Mouse (Mus musculus) brain, embryonic 14.5 days (tissue): ENCODE results near the gene Chst4. TPM values are rescaled to one million over a fixed set of nuclear protein-coding genes. Genes with fewer than 3 reads are reported as not detected.
A peak's percentile ranks its signal among the peaks of the same experiment; 100 is the strongest.

Experiments
- DNase-seq: peaks from one replicate; pipeline ENCODE4 v3.0.0-alpha.2; 2011; ENCODE audit warnings: low read depth
- CTCF ChIP-seq: fragments of 200-500 bp; IDR thresholded peaks from 2 replicates; pipeline ENCODE4 v1.5.1; 2012; ENCODE audit warnings: inconsistent platforms, mild to moderate bottlenecking, moderate library complexity, borderline replicate concordance; ENCODE audit not compliant: insufficient read depth, insufficient read length; ENCODE audit errors: extremely low read depth
- POLR2A ChIP-seq: fragments of 200-500 bp; IDR thresholded peaks from 2 replicates; pipeline ENCODE4 v1.6.1; 2012; ENCODE audit warnings: mild to moderate bottlenecking, inconsistent platforms, borderline replicate concordance; ENCODE audit not compliant: poor library complexity, insufficient read depth, insufficient read length, severe bottlenecking; ENCODE audit errors: extremely low read depth
- polyA plus RNA-seq: library from polyadenylated mRNA; depleted of rRNA; stranded (reverse); fragments of >200 nt; gene quantifications from 2 replicates; pipeline ENCODE4 v1.2.3, GENCODE M21; 2012

Gene Chst4
- polyA plus RNA-seq, 1 experiment: not detected

GRCm38 (mm10) chr8:110040509-110040908, 969 bp upstream of the Chst4 start:
- no peak for DNase-seq
- no peak for TF ChIP-seq CTCF
- TF ChIP-seq POLR2A: no peak

GRCm38 (mm10) chr8:110039216-110039615, 324 bp downstream of the Chst4 start:
- no peak for DNase-seq
- no peak for TF ChIP-seq CTCF
- TF ChIP-seq POLR2A: no peak

DNA sequence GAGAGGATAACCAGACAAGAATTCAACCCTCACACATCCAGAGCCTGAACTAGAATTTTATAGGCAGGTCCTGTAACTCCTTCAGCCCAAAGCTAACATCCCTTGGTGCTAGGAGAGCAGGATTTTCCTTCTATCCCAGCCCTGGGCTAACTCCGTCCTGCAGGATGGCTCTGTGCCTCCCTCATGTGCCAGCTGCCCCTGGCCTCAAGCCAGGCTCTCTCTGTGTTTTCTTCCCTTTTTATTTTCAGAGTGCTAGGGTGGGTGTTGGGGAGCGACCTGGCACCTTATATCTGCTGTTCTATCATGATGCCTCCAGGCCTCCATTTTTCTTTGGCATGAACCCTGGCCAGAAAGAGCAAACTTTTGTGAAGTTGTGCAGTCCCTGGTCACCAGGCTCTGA, 3.4 kb downstream of the Chst4 start:
- peak; percentile 43 for DNase-seq
- TF ChIP-seq POLR2A (no peak), CTCF (no peak)

GRCm38 (mm10) chr8:110034331-110034730, 5.2 kb downstream of the Chst4 start:
- TF ChIP-seq POLR2A (no peak), CTCF (no peak)
- peak; percentile 29 for DNase-seq

GRCm38 (mm10) chr8:110033771-110034170, 5.8 kb downstream of the Chst4 start:
- DNase-seq: peak; percentile 44

- no peak for TF ChIP-seq POLR2A
- TF ChIP-seq CTCF: no peak
- no peak for DNase-seq
These were observed 16.7 kb downstream of the Chst4 start for GRCm38 (mm10) chr8:110022768-110023344.

DNA sequence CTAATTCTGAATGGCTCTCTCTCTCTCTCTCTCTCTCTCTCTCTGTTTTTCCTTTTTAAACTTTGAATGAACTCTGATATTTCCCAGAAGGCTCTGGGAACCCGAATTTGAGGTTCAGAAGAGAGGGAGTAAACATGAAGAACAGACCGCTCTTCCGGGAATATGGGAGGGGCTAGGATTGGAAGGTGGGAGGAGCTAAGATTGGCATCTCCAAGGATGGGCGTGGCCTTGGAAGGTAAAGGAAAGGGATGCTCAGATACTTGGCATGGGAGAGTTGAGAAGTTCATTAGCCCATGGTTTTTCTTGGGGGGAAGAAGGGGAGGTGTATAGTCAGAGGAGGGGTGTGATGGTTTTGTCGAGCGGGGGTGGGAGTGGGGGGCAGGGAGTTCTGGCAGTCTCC, 17.5 kb downstream of the Chst4 start:
- TF ChIP-seq POLR2A (no peak), CTCF (no peak)
- no peak for DNase-seq

DNA sequence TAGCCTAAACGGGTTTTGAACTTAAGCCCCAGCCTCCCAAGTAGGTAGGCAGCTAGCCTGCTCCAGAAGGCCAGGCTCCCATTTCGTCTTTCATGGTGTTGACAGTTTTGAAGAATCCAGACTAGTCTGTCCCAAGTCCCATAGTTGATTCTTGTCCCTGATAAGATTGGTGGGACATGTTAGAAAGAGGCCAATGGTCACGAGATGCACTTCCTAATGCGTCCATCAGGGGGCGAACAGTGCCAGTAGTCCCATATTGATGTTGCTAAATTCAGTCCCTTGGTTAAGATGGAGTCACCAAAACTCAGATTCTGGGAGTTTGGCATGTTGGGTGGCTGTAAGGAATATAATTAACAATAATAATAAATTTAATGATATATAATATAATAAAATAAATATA, 28.7 kb downstream of the Chst4 start:
- peak; percentile 47 for DNase-seq
- TF ChIP-seq POLR2A: no peak
- TF ChIP-seq CTCF: peak; percentile 70; the same call in 1 of the 2 replicates

DNA sequence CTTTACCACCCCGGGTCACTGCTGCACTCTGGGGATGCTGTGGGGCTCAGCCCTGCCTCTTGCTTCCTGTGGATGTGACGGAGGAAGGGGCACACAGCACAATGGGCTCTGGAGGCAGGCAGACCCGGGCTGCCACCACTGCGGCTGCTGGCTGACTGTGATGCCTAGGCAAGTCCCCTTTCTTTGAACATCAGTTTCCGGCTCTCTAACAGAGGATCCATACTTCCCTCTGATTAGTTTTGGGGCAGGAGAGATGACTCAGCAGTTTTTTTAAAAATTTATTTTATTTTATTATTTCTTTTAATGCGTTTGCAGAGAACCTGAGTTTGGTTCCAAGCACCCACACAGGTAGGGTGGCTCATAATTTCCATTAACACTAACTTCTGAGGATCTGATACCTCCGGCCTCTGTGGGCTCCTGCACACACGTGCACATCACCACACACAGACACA, 30.5 kb downstream of the Chst4 start:
- no peak for DNase-seq
- no peak for TF ChIP-seq CTCF
- no peak for TF ChIP-seq POLR2A

- TF ChIP-seq POLR2A (no peak), CTCF (no peak)
- DNase-seq: no peak
These were observed 31.1 kb downstream of the Chst4 start for GRCm38 (mm10) chr8:110008228-110008994.

- no peak for TF ChIP-seq POLR2A
- no peak for TF ChIP-seq CTCF
- peak; percentile 79 for DNase-seq
These were observed 33.1 kb downstream of the Chst4 start for GRCm38 (mm10) chr8:110006312-110007023.

DNA sequence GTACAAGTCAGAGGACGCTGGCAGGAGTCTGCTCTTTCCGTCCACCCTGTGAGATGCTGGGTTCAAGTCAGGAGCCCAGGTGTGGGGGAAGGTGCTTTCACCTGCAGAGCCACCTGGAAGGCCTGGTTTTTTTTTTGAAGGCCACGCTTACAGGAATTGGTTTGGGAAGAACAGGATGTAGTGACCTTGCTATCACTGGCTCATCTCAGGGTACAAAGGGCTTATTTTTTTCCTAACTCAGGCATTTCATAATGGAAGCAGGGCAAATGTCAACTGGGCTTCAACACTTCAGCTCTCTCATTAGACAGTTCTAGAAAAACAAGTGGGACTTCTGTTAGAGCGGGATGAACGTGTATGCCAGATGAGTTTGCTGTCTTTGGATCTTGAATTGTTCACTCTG, 35.2 kb downstream of the Chst4 start:
- TF ChIP-seq CTCF: no peak
- TF ChIP-seq POLR2A: no peak
- no peak for DNase-seq

GRCm38 (mm10) chr8:110002953-110003352, 36.6 kb downstream of the Chst4 start:
- no peak for TF ChIP-seq POLR2A
- TF ChIP-seq CTCF: peak; percentile 60
- DNase-seq: peak; percentile 41
